17 mouse cellular contexts compared by ENCODE assay signal in genomic region chr4:85767666-85768065, GRCm38 (mm10).
DNase-seq lines count a peak whose midpoint lies in the region; ATAC-seq and TF ChIP-seq lines count a peak whose summit lies in the region.
"Had no signal": no experiment of that assay in that cellular context is flagged by ENCODE, and none has a peak within 500 bp of the region (broad histone marks: within the 10 kb centered on the region; RNA-seq: fewer than 3 reads in every experiment).

No protein-coding gene starts in this region.

- no peaks in the 10 kb centered on the region for H3K27me3 ChIP-seq in kidney, adult 2 months (replicated peaks; ENCODE audit: control insufficient read depth, insufficient read depth, low read length)
- H3K27me3 ChIP-seq in midbrain, embryonic 14.5 days (ENCODE audit: control insufficient read depth, insufficient read depth, low read length) = peaks cover 11% of the 10 kb centered on the region
- H3K27me3 ChIP-seq in midbrain, embryonic 15.5 days (replicated peaks) = peaks cover 14% of the 10 kb centered on the region
- no peaks in the 10 kb centered on the region for H3K27me3 ChIP-seq in neural tube, embryonic 15.5 days (replicated peaks)
- H3K27me3 ChIP-seq: liver, embryonic 13.5 days; megakaryocyte, embryonic 14.5 days had no signal

- no peak overlapping the region for H3K4me2 ChIP-seq in midbrain, embryonic 14.5 days (ENCODE audit: low read length)
- no peak overlapping the region for H3K4me2 ChIP-seq in midbrain, embryonic 15.5 days
- H3K4me2 ChIP-seq in neural tube, embryonic 15.5 days = no peak overlapping the region
- H3K4me2 ChIP-seq: liver, embryonic 13.5 days had no signal

- H3K36me3 ChIP-seq in kidney, adult 2 months (ENCODE audit: control insufficient read depth, insufficient read depth, low read length) = no peaks in the 10 kb centered on the region
- no peaks in the 10 kb centered on the region for H3K36me3 ChIP-seq in midbrain, embryonic 14.5 days (ENCODE audit: control insufficient read depth, insufficient read depth, low read length)
- H3K36me3 ChIP-seq in midbrain, embryonic 15.5 days (replicated peaks) = no peaks in the 10 kb centered on the region
- no peaks in the 10 kb centered on the region for H3K36me3 ChIP-seq in neural tube, embryonic 15.5 days
- H3K36me3 ChIP-seq: liver, embryonic 13.5 days had no signal

- H3K9ac ChIP-seq in midbrain, embryonic 14.5 days (replicated peaks; ENCODE audit: low read length) = no peak overlapping the region
- H3K9ac ChIP-seq in midbrain, embryonic 15.5 days = no peak overlapping the region
- H3K9ac ChIP-seq in neural tube, embryonic 15.5 days (replicated peaks) = no peak overlapping the region
- H3K9ac ChIP-seq: liver, embryonic 13.5 days had no signal

- H3K4me3 ChIP-seq in kidney, adult 2 months (ENCODE audit: insufficient read depth, low read depth, low read length) = no peak overlapping the region
- no peak overlapping the region for H3K4me3 ChIP-seq in midbrain, embryonic 14.5 days (replicated peaks; ENCODE audit: low read depth, low read length)
- H3K4me3 ChIP-seq in midbrain, embryonic 15.5 days = no peak overlapping the region
- H3K4me3 ChIP-seq in neural tube, embryonic 15.5 days (replicated peaks) = no peak overlapping the region
- H3K4me3 ChIP-seq: liver, embryonic 13.5 days; megakaryocyte, embryonic 14.5 days had no signal

- H3K27ac ChIP-seq in kidney, adult 2 months (ENCODE audit: insufficient read depth, low read depth, low read length) = peak overlapping the region; percentile 82
- H3K27ac ChIP-seq in midbrain, embryonic 14.5 days (replicated peaks; ENCODE audit: low read depth, low read length) = no peak overlapping the region
- H3K27ac ChIP-seq in midbrain, embryonic 15.5 days = no peak overlapping the region
- peak overlapping the region; percentile 28 for H3K27ac ChIP-seq in neural tube, embryonic 15.5 days (replicated peaks)
- H3K27ac ChIP-seq: liver, embryonic 13.5 days had no signal

- H3K4me1 ChIP-seq in kidney, adult 2 months (ENCODE audit: control insufficient read depth, insufficient read depth, low read length) = no peaks in the 10 kb centered on the region; the same call in 1 of the 2 replicates
- peaks cover 5% of the 10 kb centered on the region; the same call in 1 of the 2 replicates for H3K4me1 ChIP-seq in midbrain, embryonic 14.5 days (ENCODE audit: control insufficient read depth, insufficient read depth, low read length)
- peaks cover 11% of the 10 kb centered on the region for H3K4me1 ChIP-seq in midbrain, embryonic 15.5 days
- H3K4me1 ChIP-seq in neural tube, embryonic 15.5 days = peaks cover 8% of the 10 kb centered on the region
- H3K4me1 ChIP-seq: liver, embryonic 13.5 days; megakaryocyte, embryonic 14.5 days had no signal

- H3K9me3 ChIP-seq in midbrain, embryonic 14.5 days (ENCODE audit: control insufficient read depth, low read length) = peaks cover 5% of the 10 kb centered on the region; the same call in 1 of the 2 replicates
- peaks cover 7% of the 10 kb centered on the region; the same call in 1 of the 2 replicates for H3K9me3 ChIP-seq in midbrain, embryonic 15.5 days
- H3K9me3 ChIP-seq in neural tube, embryonic 15.5 days (replicated peaks) = no peaks in the 10 kb centered on the region
- H3K9me3 ChIP-seq: liver, embryonic 13.5 days had no signal

- no peak for TF ChIP-seq POLR2A in kidney, adult 2 months (IDR thresholded peaks at IDR 0.05; ENCODE audit: low read depth, low read length)

- ATAC-seq in midbrain, embryonic 14.5 days (ENCODE audit: low FRiP score, low TSS enrichment) = no peak
- no peak for ATAC-seq in midbrain, embryonic 15.5 days (replicated peaks)
- 0 out of 2 replicates have a peak, but pooled peaks have one; percentile 48 for ATAC-seq in neural tube, embryonic 15.5 days (ENCODE audit: low FRiP score)
- ATAC-seq: CD4-positive, CD25-positive, alpha-beta regulatory T cell, adult 4 months; lung, postnatal 0 days had no signal

- peak; percentile 8 for DNase-seq in kidney, adult 2 months
- DNase-seq in kidney, postnatal 10 days = no peak
- peak; percentile 2 for DNase-seq in midbrain, embryonic 14.5 days
- peak; percentile 10 for DNase-seq in forelimb bud, embryonic 11.5 days (ENCODE audit: low read depth, low spot score)
- no peak for DNase-seq in right cerebral cortex, adult 2 months (ENCODE audit: low spot score in 2 of 2)
- DNase-seq: adrenal gland, adult 8-10 months; cerebellum, adult 8-10 months; gastrocnemius, postnatal 10 days; heart, postnatal 10 days; liver, embryonic 13.5 days; spleen, adult 18-20 months; thymus, postnatal 25 days had no signal

- whole genome bisulfite sequencing in kidney, adult 2 months = 50% methylated on average over 6 of the region's 6 CpGs
- 84% methylated on average over 6 of the region's 6 CpGs for WGBS in midbrain, embryonic 14.5 days
- WGBS in midbrain, embryonic 15.5 days = 78% methylated on average over 6 of the region's 6 CpGs
- 70% methylated on average over 6 of the region's 6 CpGs for WGBS in neural tube, embryonic 15.5 days

- no peak for TF ChIP-seq CTCF in kidney, adult 2 months (conservative IDR thresholded peaks at IDR 0.05; ENCODE audit: insufficient read depth, insufficient read length, low read depth, low read length)

Comparison
In these comparisons a context has a peak if more than half of its experiments do, and no peak if none do; other contexts are left out.
1. DNase-seq: peak in kidney, adult 2 months (single experiment), midbrain, embryonic 14.5 days (single experiment) and forelimb bud, embryonic 11.5 days (single experiment); none in kidney, postnatal 10 days (single experiment) and right cerebral cortex, adult 2 months (0 of 2).
2. H3K27ac ChIP-seq: peak in kidney, adult 2 months (single experiment) and neural tube, embryonic 15.5 days (single experiment); none in midbrain, embryonic 14.5 days (single experiment) and midbrain, embryonic 15.5 days (single experiment).